Mouse (Mus musculus): ENCODE results near the gene Papss2. TPM values are rescaled to one million over a fixed set of nuclear protein-coding genes. Genes with fewer than 3 reads are reported as not detected.
A peak's percentile ranks its signal among the peaks of the same experiment; 100 is the strongest.

The Papss2 gene
- polyA plus RNA-seq, 1 experiment from 2014 or later: 29.6 TPM

DNA sequence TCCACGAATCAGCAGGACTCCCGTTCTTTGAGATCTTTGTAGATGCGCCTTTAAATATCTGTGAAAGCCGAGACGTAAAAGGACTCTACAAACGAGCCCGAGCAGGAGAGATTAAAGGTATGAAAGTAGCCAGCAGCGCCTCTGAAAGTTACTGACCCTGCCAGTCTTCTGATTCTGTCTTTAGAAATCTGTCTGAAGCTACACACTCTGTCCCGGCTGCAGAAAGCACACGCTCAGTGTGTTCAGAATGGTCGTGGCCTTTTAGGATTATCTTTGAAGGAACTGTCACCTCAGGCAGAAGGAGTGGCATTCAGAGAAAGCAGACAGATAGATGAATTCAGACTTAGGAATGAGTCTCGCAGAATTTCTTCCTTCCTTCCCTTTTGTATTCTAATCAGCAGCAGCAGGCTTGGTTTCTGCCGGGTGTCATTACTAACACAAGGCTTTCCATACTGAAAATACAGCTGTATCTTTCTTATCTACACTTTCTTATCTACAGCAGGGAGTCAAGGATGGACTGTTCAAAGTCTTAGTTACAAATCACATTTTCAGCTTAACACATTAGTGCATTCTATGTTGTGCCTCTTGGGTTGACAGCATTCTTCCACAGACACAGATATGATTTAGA, 42.8 kb downstream of the Papss2 start:
- Histone ChIP-seq H3K27ac (ENCODE audit: low read depth) (peak overlapping the region; percentile 91), H3K4me1 (ENCODE audit: insufficient read depth) (peaks cover 22% of the 10 kb centered on the region), H3K4me2 (ENCODE audit: low read depth, low read length) (peak overlapping the region; percentile 61; the same call in 1 of the 2 replicates), H3K27me3 (ENCODE audit: insufficient read depth, low read length) (no peaks in the 10 kb centered on the region), H3K36me3 (replicated peaks; ENCODE audit: insufficient read depth, low read length) (peaks cover 13% of the 10 kb centered on the region), H3K9ac (replicated peaks) (no peak overlapping the region; the same call in 1 of the 2 replicates), H3K4me3 (ENCODE audit: low read depth, low read length) (no peak overlapping the region), H3K9me3 (ENCODE audit: low read length) (peaks cover under 1% of the 10 kb centered on the region; the same call in 1 of the 2 replicates)
- no peak for ATAC-seq
- TF ChIP-seq CTCF (IDR thresholded peaks at IDR 0.05; ENCODE audit: low read depth): no peak
- no peak for TF ChIP-seq EP300 (IDR thresholded peaks at IDR 0.05; ENCODE audit: low read depth)
- WGBS (ENCODE audit: insufficient replicate concordance): 39% methylated on average over 13 of the region's 13 CpGs
- no peak for DNase-seq

GRCm38 (mm10) chr19:32641535-32641934, 45.9 kb downstream of the Papss2 start:
- TF ChIP-seq EP300 (IDR thresholded peaks at IDR 0.05; ENCODE audit: low read depth): no peak
- no peak for TF ChIP-seq CTCF (IDR thresholded peaks at IDR 0.05; ENCODE audit: low read depth)
- H3K9ac ChIP-seq (replicated peaks): no peak overlapping the region
- H3K4me3 ChIP-seq (ENCODE audit: low read depth, low read length): no peak overlapping the region
- peaks cover 15% of the 10 kb centered on the region for H3K36me3 ChIP-seq (replicated peaks; ENCODE audit: insufficient read depth, low read length)
- no peaks in the 10 kb centered on the region for H3K27me3 ChIP-seq (ENCODE audit: insufficient read depth, low read length)
- no peak for ATAC-seq
- WGBS (ENCODE audit: insufficient replicate concordance): 85% methylated on average over 7 of the region's 7 CpGs
- peaks cover 15% of the 10 kb centered on the region for H3K4me1 ChIP-seq (ENCODE audit: insufficient read depth)
- H3K27ac ChIP-seq (ENCODE audit: low read depth): no peak overlapping the region
- DNase-seq: no peak
- H3K4me2 ChIP-seq (ENCODE audit: low read depth, low read length): no peak overlapping the region
- peaks cover 5% of the 10 kb centered on the region; the same call in 1 of the 2 replicates for H3K9me3 ChIP-seq (ENCODE audit: low read length)

DNA sequence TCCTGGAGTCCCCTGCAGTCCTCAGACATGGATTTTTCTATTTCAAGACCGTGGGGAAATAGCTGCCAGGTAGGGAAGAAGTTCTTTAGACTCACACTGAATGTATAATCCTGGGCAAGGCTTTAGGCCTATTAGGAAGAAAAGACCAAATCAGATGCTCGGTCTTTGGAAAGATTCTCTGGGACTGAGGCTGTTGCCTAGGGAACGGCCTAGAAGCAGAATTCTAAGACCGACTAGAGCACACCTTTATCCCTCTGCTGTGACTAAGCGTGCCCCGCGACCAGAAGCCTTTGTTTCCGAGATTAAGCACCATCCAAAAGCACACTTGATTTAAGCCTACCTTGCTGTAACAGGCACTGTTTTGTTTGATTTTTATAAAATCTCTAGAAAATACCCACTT, 46.4 kb downstream of the Papss2 start:
- Histone ChIP-seq H3K27ac (ENCODE audit: low read depth) (no peak overlapping the region), H3K27me3 (ENCODE audit: insufficient read depth, low read length) (no peaks in the 10 kb centered on the region), H3K4me2 (ENCODE audit: low read depth, low read length) (no peak overlapping the region), H3K4me3 (ENCODE audit: low read depth, low read length) (no peak overlapping the region), H3K4me1 (ENCODE audit: insufficient read depth) (peaks cover 11% of the 10 kb centered on the region), H3K36me3 (replicated peaks; ENCODE audit: insufficient read depth, low read length) (peaks cover 15% of the 10 kb centered on the region), H3K9ac (replicated peaks) (no peak overlapping the region), H3K9me3 (ENCODE audit: low read length) (peaks cover 5% of the 10 kb centered on the region; the same call in 1 of the 2 replicates)
- 89% methylated on average over 8 of the region's 8 CpGs for WGBS (ENCODE audit: insufficient replicate concordance)
- DNase-seq (no peak), ATAC-seq (no peak)
- TF ChIP-seq CTCF (IDR thresholded peaks at IDR 0.05; ENCODE audit: low read depth) (no peak), EP300 (IDR thresholded peaks at IDR 0.05; ENCODE audit: low read depth) (no peak)

- no peak overlapping the region for H3K4me3 ChIP-seq (ENCODE audit: low read depth, low read length)
- no peaks in the 10 kb centered on the region for H3K27me3 ChIP-seq (ENCODE audit: insufficient read depth, low read length)
- no peak for DNase-seq
- H3K27ac ChIP-seq (ENCODE audit: low read depth): no peak overlapping the region
- ATAC-seq: no peak
- H3K4me1 ChIP-seq (ENCODE audit: insufficient read depth): peaks cover 6% of the 10 kb centered on the region; the same call in 1 of the 2 replicates
- TF ChIP-seq CTCF (IDR thresholded peaks at IDR 0.05; ENCODE audit: low read depth): no peak; the same call in 1 of the 2 replicates
- no peak for TF ChIP-seq EP300 (IDR thresholded peaks at IDR 0.05; ENCODE audit: low read depth)
- H3K36me3 ChIP-seq (replicated peaks; ENCODE audit: insufficient read depth, low read length): peaks cover 15% of the 10 kb centered on the region
- no peak overlapping the region for H3K9ac ChIP-seq (replicated peaks)
- H3K9me3 ChIP-seq (ENCODE audit: low read length): peaks cover 5% of the 10 kb centered on the region; the same call in 1 of the 2 replicates
- 75% methylated on average over 3 of the region's 3 CpGs for WGBS (ENCODE audit: insufficient replicate concordance)
- H3K4me2 ChIP-seq (ENCODE audit: low read depth, low read length): no peak overlapping the region
Measured at GRCm38 (mm10) chr19:32643642-32644041, 48.1 kb downstream of the Papss2 start.

GRCm38 (mm10) chr19:32645939-32646338, 50.3 kb downstream of the Papss2 start:
- no peak overlapping the region for H3K27ac ChIP-seq (ENCODE audit: low read depth)
- no peak for TF ChIP-seq EP300 (IDR thresholded peaks at IDR 0.05; ENCODE audit: low read depth)
- TF ChIP-seq CTCF (IDR thresholded peaks at IDR 0.05; ENCODE audit: low read depth): no peak
- H3K27me3 ChIP-seq (ENCODE audit: insufficient read depth, low read length): no peaks in the 10 kb centered on the region
- no peak for DNase-seq
- H3K4me1 ChIP-seq (ENCODE audit: insufficient read depth): peaks cover 4% of the 10 kb centered on the region; the same call in 1 of the 2 replicates
- no peak overlapping the region for H3K4me3 ChIP-seq (ENCODE audit: low read depth, low read length)
- H3K9me3 ChIP-seq (ENCODE audit: low read length): peaks cover 5% of the 10 kb centered on the region; the same call in 1 of the 2 replicates
- 82% methylated on average over 7 of the region's 7 CpGs for WGBS (ENCODE audit: insufficient replicate concordance)
- no peak overlapping the region for H3K9ac ChIP-seq (replicated peaks)
- ATAC-seq: no peak
- peaks cover 12% of the 10 kb centered on the region for H3K36me3 ChIP-seq (replicated peaks; ENCODE audit: insufficient read depth, low read length)
- no peak overlapping the region for H3K4me2 ChIP-seq (ENCODE audit: low read depth, low read length)

- Histone ChIP-seq H3K9ac (replicated peaks) (no peak overlapping the region), H3K4me2 (ENCODE audit: low read depth, low read length) (no peak overlapping the region), H3K9me3 (ENCODE audit: low read length) (peaks cover 5% of the 10 kb centered on the region; the same call in 1 of the 2 replicates), H3K36me3 (replicated peaks; ENCODE audit: insufficient read depth, low read length) (peaks cover 12% of the 10 kb centered on the region), H3K27me3 (ENCODE audit: insufficient read depth, low read length) (no peaks in the 10 kb centered on the region), H3K27ac (ENCODE audit: low read depth) (no peak overlapping the region), H3K4me3 (ENCODE audit: low read depth, low read length) (no peak overlapping the region), H3K4me1 (ENCODE audit: insufficient read depth) (peaks cover 4% of the 10 kb centered on the region; the same call in 1 of the 2 replicates)
- WGBS (ENCODE audit: insufficient replicate concordance): 80% methylated on average over 3 of the region's 3 CpGs
- ATAC-seq (no peak), DNase-seq (no peak)
- no peak for TF ChIP-seq CTCF (IDR thresholded peaks at IDR 0.05; ENCODE audit: low read depth)
- no peak for TF ChIP-seq EP300 (IDR thresholded peaks at IDR 0.05; ENCODE audit: low read depth)
Measured at GRCm38 (mm10) chr19:32646382-32646781, 50.8 kb downstream of the Papss2 start.
